Mouse (Mus musculus): ENCODE results near the gene Zfp385a.
"Not testable (repeated sequence)": the region's sequence is repeated elsewhere in the genome, so short reads cannot be mapped to it uniquely, and the experiment has no call there.

Gene Zfp385a

DNA sequence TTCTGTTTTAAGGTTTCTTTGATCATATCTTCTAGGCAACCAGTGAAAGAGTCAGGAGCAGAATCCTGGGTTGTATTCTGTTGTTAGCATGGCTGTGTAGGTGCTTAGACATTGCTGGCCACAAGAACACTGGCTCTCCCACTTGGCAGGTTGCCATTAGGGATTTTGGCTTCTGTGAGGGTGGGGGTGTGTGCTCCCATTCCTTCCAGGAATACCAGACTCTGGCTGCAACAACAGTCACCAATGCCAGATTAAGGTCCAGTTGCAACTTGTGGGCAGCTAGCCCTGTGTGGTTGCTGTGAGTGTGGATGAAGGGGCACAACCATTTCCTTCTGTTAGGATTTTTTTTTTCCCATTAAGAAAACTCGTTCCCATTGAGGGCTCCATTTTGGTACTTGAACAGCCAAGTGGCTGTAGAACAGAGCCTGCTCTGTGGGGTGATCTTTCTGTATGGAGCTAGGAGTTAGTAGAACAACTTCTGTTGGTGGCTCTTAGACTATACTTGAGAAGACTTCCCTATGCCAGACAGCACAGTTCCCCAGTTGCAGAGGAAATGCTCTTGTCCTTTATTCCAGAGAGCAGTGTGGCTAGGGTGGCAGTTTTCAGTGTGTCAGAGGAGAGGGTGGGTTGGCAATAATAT is 54.0 kb downstream of the Zfp385a start:
- no peak for DNase-seq

- no peak for DNase-seq
Measured at GRCm38 (mm10) chr15:103284647-103285046, 55.2 kb downstream of the Zfp385a start.

- DNase-seq = peak; percentile 33 to 42
Measured at GRCm38 (mm10) chr15:103284066-103284465, 55.8 kb downstream of the Zfp385a start.

GRCm38 (mm10) chr15:103281465-103282205 is 58.3 kb downstream of the Zfp385a start:
- DNase-seq = no peak

GRCm38 (mm10) chr15:103280817-103281464 is 59.0 kb downstream of the Zfp385a start:
- no peak for DNase-seq

GRCm38 (mm10) chr15:103279750-103280149 is 60.1 kb downstream of the Zfp385a start:
- DNase-seq = peak; percentile 27 to 32

DNA sequence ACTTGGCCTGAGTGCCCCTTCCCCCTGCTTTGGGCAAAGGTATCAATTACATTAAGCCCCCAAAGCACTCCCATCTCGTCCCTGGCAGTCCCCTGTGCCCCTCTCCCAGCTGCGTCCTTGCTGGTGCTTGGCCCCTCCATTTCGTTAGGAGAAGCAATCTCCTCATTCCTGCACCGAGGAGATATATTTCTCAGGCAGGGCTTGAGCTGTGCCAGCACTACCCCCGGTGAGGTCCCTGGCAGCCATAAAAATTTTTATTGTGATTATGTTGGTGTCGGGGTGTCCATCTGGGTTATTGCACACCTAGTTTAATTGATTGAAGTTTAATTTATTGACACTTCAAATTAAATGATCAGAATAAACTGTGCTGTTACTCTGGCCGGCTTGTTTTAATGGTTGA is 61.9 kb downstream of the Zfp385a start:
- no peak for DNase-seq

GRCm38 (mm10) chr15:103275943-103276342 is 64.0 kb downstream of the Zfp385a start:
- not testable (repeated sequence) for DNase-seq

- DNase-seq = peak; percentile 86 to 95
Measured at GRCm38 (mm10) chr15:103272419-103273279, 67.2 kb downstream of the Zfp385a start, which contains the start of gene Copz1. Gene Copz1 (plus strand): TSS chr15:103272714.

DNA sequence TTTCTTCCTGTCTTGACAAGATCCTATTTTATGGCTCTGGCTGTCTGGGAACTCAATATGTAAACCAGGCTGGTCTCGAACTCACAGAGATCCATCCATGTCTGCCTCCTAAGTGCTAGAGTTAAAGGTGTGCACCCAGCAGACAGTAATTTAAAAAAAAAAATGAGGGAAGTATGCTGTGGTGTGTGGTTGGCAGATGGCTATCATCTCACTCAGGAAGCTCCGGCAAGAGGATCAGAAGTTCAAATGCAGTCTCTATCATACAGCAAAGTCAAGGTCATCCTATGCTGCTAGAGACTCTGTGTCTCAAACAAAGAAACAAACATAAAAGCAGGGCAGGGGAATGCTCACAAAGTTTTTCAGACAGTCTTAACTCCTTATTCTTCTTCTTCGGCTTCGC is 71.0 kb downstream of the Zfp385a start:
- no peak for DNase-seq

GRCm38 (mm10) chr15:103264794-103265193 is 75.1 kb downstream of the Zfp385a start:
- DNase-seq = no peak
